Mouse (Mus musculus) embryonic facial prominence, embryonic 11.5 days (tissue): ENCODE results near the gene Txk. TPM values are rescaled to one million over a fixed set of nuclear protein-coding genes. Genes with fewer than 3 reads are reported as not detected.
A peak's percentile ranks its signal among the peaks of the same experiment; 100 is the strongest.

Experiments used
- ATAC-seq: fragments of 200-750 bp; cut with Nextera tagmentation; replicated peaks from 2 replicates; pipeline ENCODE4 v1.8.0; 2017; ENCODE audit warnings: low read depth; ENCODE audit not compliant: insufficient number of reproducible peaks, low FRiP score, low TSS enrichment
- DNase-seq: peaks from one replicate; pipeline ENCODE4 v3.0.0-alpha.2; 2015; ENCODE audit warnings: low spot score
- H3K27ac ChIP-seq: fragments of 300-500 bp; sonication (generic); replicated peaks from 2 replicates; pipeline ENCODE4 v1.5.1; 2014; ENCODE audit warnings: mild to moderate bottlenecking, low read depth, low read length, control low read depth
- H3K27me3 ChIP-seq: fragments of 300-500 bp; sonication (generic); 2 replicates; pipeline ENCODE4 v1.6.1; 2014; ENCODE audit warnings: mild to moderate bottlenecking, low read length, moderate library complexity, mixed read lengths; ENCODE audit not compliant: control insufficient read depth, insufficient read depth
- H3K36me3 ChIP-seq: fragments of 300-500 bp; sonication (generic); replicated peaks from 2 replicates; pipeline ENCODE4 v1.6.1; 2014; ENCODE audit warnings: low read depth, mild to moderate bottlenecking, low read length, moderate library complexity, mixed read lengths; ENCODE audit not compliant: control insufficient read depth, insufficient read depth
- H3K4me1 ChIP-seq: fragments of 300-500 bp; sonication (generic); 2 replicates; pipeline ENCODE4 v1.6.1; 2014; ENCODE audit warnings: low read length, mixed read lengths; ENCODE audit not compliant: control insufficient read depth, insufficient read depth
- H3K4me2 ChIP-seq: fragments of 300-500 bp; sonication (generic); 2 replicates; pipeline ENCODE4 v1.6.1; 2014; ENCODE audit warnings: low read depth, mild to moderate bottlenecking, control low read depth, low read length, moderate library complexity
- H3K4me3 ChIP-seq: fragments of 300-500 bp; sonication (generic); 2 replicates; pipeline ENCODE4 v1.5.1; 2014; ENCODE audit warnings: low read depth, low read length, control low read depth
- H3K9ac ChIP-seq: fragments of 300-500 bp; sonication (generic); replicated peaks from 2 replicates; pipeline ENCODE4 v1.6.1; 2014; ENCODE audit warnings: mild to moderate bottlenecking, control low read depth, low read length
- H3K9me3 ChIP-seq: fragments of 300-500 bp; sonication (generic); replicated peaks from 2 replicates; pipeline ENCODE4 v1.6.1; 2016; ENCODE audit warnings: mild to moderate bottlenecking, low read length, inconsistent platforms, mixed read lengths; ENCODE audit not compliant: control insufficient read depth
- WGBS: fragments of 180-500 bp; shearing (Covaris S2); extraction: QIAGEN DNeasy Blood & Tissue Kit; methylation state at CpG from one replicate; pipeline ENCODE4 v1.1.7; 2014; 5-methylcytosine and 5-hydroxymethylcytosine counted together
- polyA plus RNA-seq: library from polyadenylated mRNA; unstranded; fragments of >200 nt; fragmentation: Nextera tagmentation; extraction: Ambion mirVana; gene quantifications from 2 replicates; pipeline ENCODE4 v1.2.1, GENCODE M21; 2014

Gene Txk
- 0.13 TPM in 1 of 2 replicates, not detected in the other for polyA plus RNA-seq

- 80% methylated on average over 5 of the region's 5 CpGs for WGBS
- Histone ChIP-seq H3K27ac (no peak within 1 kb of the TSS), H3K4me2 (no peak within 1 kb of the TSS), H3K9me3 (no peaks in the 10 kb centered on the region), H3K4me1 (no peaks in the 10 kb centered on the region), H3K36me3 (no peaks in the 10 kb centered on the region), H3K4me3 (no peak within 1 kb of the TSS), H3K27me3 (no peaks in the 10 kb centered on the region), H3K9ac (no peak within 1 kb of the TSS)
- no peak for ATAC-seq
- DNase-seq = no peak
These were observed at the start of gene Txk for GRCm38 (mm10) chr5:72752585-72752984. TSS of gene Txk (minus strand) at chr5:72752777.

- Histone ChIP-seq H3K4me3 (no peak overlapping the region), H3K27me3 (no peaks in the 10 kb centered on the region), H3K4me2 (no peak overlapping the region), H3K4me1 (no peaks in the 10 kb centered on the region), H3K9me3 (no peaks in the 10 kb centered on the region), H3K27ac (no peak overlapping the region), H3K36me3 (no peaks in the 10 kb centered on the region), H3K9ac (no peak overlapping the region)
- WGBS = 72% methylated on average over 4 of the region's 4 CpGs
- ATAC-seq (no peak), DNase-seq (no peak)
These were observed 46.0 kb upstream of the Txk start for GRCm38 (mm10) chr5:72798563-72798962.

- H3K4me1 ChIP-seq = no peaks in the 10 kb centered on the region
- H3K4me2 ChIP-seq = no peak overlapping the region
- H3K4me3 ChIP-seq = no peak overlapping the region
- no peak overlapping the region for H3K9ac ChIP-seq
- 53% methylated on average over 14 of the region's 14 CpGs for WGBS
- H3K36me3 ChIP-seq = no peaks in the 10 kb centered on the region
- no peak for DNase-seq
- H3K27me3 ChIP-seq = no peaks in the 10 kb centered on the region
- no peaks in the 10 kb centered on the region for H3K9me3 ChIP-seq
- no peak overlapping the region for H3K27ac ChIP-seq
- ATAC-seq = no peak
These were observed 43.6 kb upstream of the Txk start for GRCm38 (mm10) chr5:72796186-72796613.

- Histone ChIP-seq H3K36me3 (no peaks in the 10 kb centered on the region), H3K4me3 (no peak overlapping the region), H3K27me3 (no peaks in the 10 kb centered on the region), H3K9me3 (no peaks in the 10 kb centered on the region), H3K27ac (no peak overlapping the region), H3K4me2 (no peak overlapping the region), H3K4me1 (no peaks in the 10 kb centered on the region), H3K9ac (no peak overlapping the region)
- no peak for ATAC-seq
- no peak for DNase-seq
- 79% methylated on average over 3 of the region's 3 CpGs for WGBS
These were observed 40.8 kb upstream of the Txk start for GRCm38 (mm10) chr5:72793309-72793850.

GRCm38 (mm10) chr5:72791789-72792188 lies 39.2 kb upstream of the Txk start:
- DNase-seq (no peak), ATAC-seq (peak; percentile 48; the same call in 1 of the 2 replicates)
- H3K36me3 ChIP-seq = no peaks in the 10 kb centered on the region
- H3K27ac ChIP-seq = no peak overlapping the region
- no peak overlapping the region for H3K4me3 ChIP-seq
- no peak overlapping the region for H3K4me2 ChIP-seq
- no peaks in the 10 kb centered on the region for H3K27me3 ChIP-seq
- H3K4me1 ChIP-seq = no peaks in the 10 kb centered on the region
- no peak overlapping the region for H3K9ac ChIP-seq
- 15% methylated on average over 6 of the region's 6 CpGs for WGBS
- H3K9me3 ChIP-seq = no peaks in the 10 kb centered on the region

- Histone ChIP-seq H3K27me3 (no peaks in the 10 kb centered on the region), H3K4me2 (no peak overlapping the region), H3K9me3 (no peaks in the 10 kb centered on the region), H3K4me3 (no peak overlapping the region), H3K27ac (no peak overlapping the region), H3K9ac (no peak overlapping the region), H3K36me3 (no peaks in the 10 kb centered on the region), H3K4me1 (no peaks in the 10 kb centered on the region)
- DNase-seq (no peak), ATAC-seq (no peak)
- 76% methylated on average over 4 of the region's 4 CpGs for WGBS
These were observed 38.8 kb upstream of the Txk start for GRCm38 (mm10) chr5:72791386-72791785.

GRCm38 (mm10) chr5:72785451-72785850 lies 32.9 kb upstream of the Txk start:
- Histone ChIP-seq H3K4me1 (no peaks in the 10 kb centered on the region), H3K9me3 (no peaks in the 10 kb centered on the region), H3K4me3 (no peak overlapping the region), H3K27ac (no peak overlapping the region), H3K27me3 (no peaks in the 10 kb centered on the region), H3K36me3 (no peaks in the 10 kb centered on the region), H3K9ac (no peak overlapping the region), H3K4me2 (no peak overlapping the region)
- DNase-seq (no peak), ATAC-seq (no peak)
- WGBS = 70% methylated on average over 4 of the region's 4 CpGs

- no peak overlapping the region for H3K27ac ChIP-seq
- H3K4me1 ChIP-seq = no peaks in the 10 kb centered on the region
- H3K4me3 ChIP-seq = no peak overlapping the region
- no peaks in the 10 kb centered on the region for H3K9me3 ChIP-seq
- no peak overlapping the region for H3K4me2 ChIP-seq
- no peaks in the 10 kb centered on the region for H3K27me3 ChIP-seq
- H3K9ac ChIP-seq = no peak overlapping the region
- 78% methylated on average over 3 of the region's 3 CpGs for WGBS
- DNase-seq (no peak), ATAC-seq (no peak)
- H3K36me3 ChIP-seq = no peaks in the 10 kb centered on the region
These were observed 32.1 kb upstream of the Txk start for GRCm38 (mm10) chr5:72784719-72785118.
